Mouse (Mus musculus) hindbrain, embryonic 11.5 days (tissue): ENCODE measurements around the gene Sim1. TPM values are rescaled to one million over a fixed set of nuclear protein-coding genes. Genes with fewer than 3 reads are reported as not detected.

Experiments used
- ATAC-seq: fragments of 200-750 bp; cut with Nextera tagmentation; 2 replicates; pipeline ENCODE4 v1.8.0; 2017; ENCODE audit warnings: mild to moderate bottlenecking, moderate TSS enrichment, moderate library complexity; ENCODE audit not compliant: low FRiP score
- DNase-seq: peaks from one replicate; pipeline ENCODE4 v3.0.0-alpha.2; 2015; ENCODE audit warnings: low spot score
- H3K27ac ChIP-seq: fragments of 300-500 bp; sonication (generic); 2 replicates; pipeline ENCODE4 v1.5.1; 2014; ENCODE audit warnings: mild to moderate bottlenecking, low read depth, low read length
- H3K27me3 ChIP-seq: fragments of 300-500 bp; sonication (generic); 2 replicates; pipeline ENCODE4 v1.6.1; 2014; ENCODE audit warnings: mild to moderate bottlenecking, low read length, moderate library complexity, mixed read lengths; ENCODE audit not compliant: control insufficient read depth, insufficient read depth
- H3K36me3 ChIP-seq: fragments of 300-500 bp; sonication (generic); 2 replicates; pipeline ENCODE4 v1.6.1; 2014; ENCODE audit warnings: mild to moderate bottlenecking, low read length, moderate library complexity, mixed read lengths; ENCODE audit not compliant: control insufficient read depth, insufficient read depth
- H3K4me1 ChIP-seq: fragments of 300-500 bp; sonication (generic); replicated peaks from 2 replicates; pipeline ENCODE4 v1.6.1; 2014; ENCODE audit warnings: low read length, mixed read lengths; ENCODE audit not compliant: control insufficient read depth, insufficient read depth
- H3K4me2 ChIP-seq: fragments of 300-500 bp; sonication (generic); replicated peaks from 2 replicates; pipeline ENCODE4 v1.6.1; 2014; ENCODE audit warnings: mild to moderate bottlenecking, low read depth, low read length
- H3K4me3 ChIP-seq: fragments of 300-500 bp; sonication (generic); 2 replicates; pipeline ENCODE4 v1.5.1; 2014; ENCODE audit warnings: low read depth, low read length
- H3K9ac ChIP-seq: fragments of 300-500 bp; sonication (generic); 2 replicates; pipeline ENCODE4 v1.6.1; 2014; ENCODE audit warnings: low read depth, low read length
- H3K9me3 ChIP-seq: fragments of 300-500 bp; sonication (generic); 2 replicates; pipeline ENCODE4 v1.6.1; 2016; ENCODE audit warnings: low read length; ENCODE audit not compliant: control insufficient read depth
- WGBS: fragments of 180-500 bp; shearing (Covaris S2); extraction: QIAGEN DNeasy Blood & Tissue Kit; methylation state at CpG from one replicate; pipeline ENCODE4 v1.1.7; 2014; 5-methylcytosine and 5-hydroxymethylcytosine counted together
- polyA plus RNA-seq: library from polyadenylated mRNA; unstranded; fragments of >200 nt; fragmentation: Nextera tagmentation; extraction: Ambion mirVana; gene quantifications from 2 replicates; pipeline ENCODE4 v1.2.1, GENCODE M21; 2014

Sim1 gene
- polyA plus RNA-seq, 1 experiment from 2014 or later: 0.90 TPM

GRCm38 (mm10) chr10:51011391-51012150, 117.0 kb downstream of the Sim1 start:
- H3K36me3 ChIP-seq: no peaks in the 10 kb centered on the region
- peak; percentile 47 for DNase-seq
- H3K4me3 ChIP-seq: no peak overlapping the region
- H3K4me2 ChIP-seq: no peak overlapping the region
- 7% methylated on average over 8 of the region's 8 CpGs for WGBS
- H3K27me3 ChIP-seq: no peaks in the 10 kb centered on the region
- H3K27ac ChIP-seq: no peak overlapping the region
- no peaks in the 10 kb centered on the region for H3K9me3 ChIP-seq
- 0 out of 2 replicates have a peak, but pooled peaks cover 2% of the 10 kb centered on the region for H3K4me1 ChIP-seq
- H3K9ac ChIP-seq: no peak overlapping the region
- ATAC-seq: peak; percentile 86

- no peak overlapping the region for H3K4me2 ChIP-seq
- no peaks in the 10 kb centered on the region for H3K27me3 ChIP-seq
- H3K4me3 ChIP-seq: no peak overlapping the region
- H3K4me1 ChIP-seq: 0 out of 2 replicates have a peak, but pooled peaks cover 2% of the 10 kb centered on the region
- peak; percentile 54; the same call in 1 of the 2 replicates for ATAC-seq
- 31% methylated on average over 2 of the region's 2 CpGs for WGBS
- no peak overlapping the region for H3K9ac ChIP-seq
- no peaks in the 10 kb centered on the region for H3K36me3 ChIP-seq
- peak; percentile 46 for DNase-seq
- H3K9me3 ChIP-seq: no peaks in the 10 kb centered on the region
- no peak overlapping the region for H3K27ac ChIP-seq
Measured at GRCm38 (mm10) chr10:51014901-51015300, 120.3 kb downstream of the Sim1 start.

- Histone ChIP-seq H3K4me2 (no peak overlapping the region), H3K9ac (no peak overlapping the region), H3K9me3 (no peaks in the 10 kb centered on the region), H3K4me1 (0 out of 2 replicates have a peak, but pooled peaks cover 2% of the 10 kb centered on the region), H3K4me3 (no peak overlapping the region), H3K27ac (no peak overlapping the region), H3K27me3 (no peaks in the 10 kb centered on the region), H3K36me3 (no peaks in the 10 kb centered on the region)
- ATAC-seq: no peak
- 56% methylated on average over 1 of the region's 1 CpGs for WGBS
- no peak for DNase-seq
Measured at GRCm38 (mm10) chr10:51015362-51015761, 120.8 kb downstream of the Sim1 start.

GRCm38 (mm10) chr10:51023308-51024279, 129.0 kb downstream of the Sim1 start:
- no peak overlapping the region for H3K9ac ChIP-seq
- no peak overlapping the region for H3K27ac ChIP-seq
- no peaks in the 10 kb centered on the region for H3K36me3 ChIP-seq
- H3K9me3 ChIP-seq: no peaks in the 10 kb centered on the region
- 71% methylated on average over 9 of the region's 9 CpGs for WGBS
- DNase-seq (no peak), ATAC-seq (no peak)
- H3K4me2 ChIP-seq: no peak overlapping the region
- no peaks in the 10 kb centered on the region for H3K4me1 ChIP-seq
- H3K4me3 ChIP-seq: no peak overlapping the region
- H3K27me3 ChIP-seq: no peaks in the 10 kb centered on the region
